Mouse (Mus musculus) large intestine, adult 2 months (tissue): ENCODE data around the gene Psg17. TPM values are rescaled to one million over a fixed set of nuclear protein-coding genes. Genes with fewer than 3 reads are reported as not detected.

Source experiments
- DNase-seq: peaks from one replicate; pipeline ENCODE4 v3.0.0-alpha.2; 2012; ENCODE audit warnings: low read depth, low spot score
- polyA plus RNA-seq: library from polyadenylated mRNA; depleted of rRNA; stranded (reverse); fragments of >200 nt; gene quantifications from 2 replicates; pipeline ENCODE4 v1.2.3, GENCODE M21; 2012; rRNA removed

Psg17 gene
- polyA plus RNA-seq, 1 experiment = 0.05 TPM

- no peak for DNase-seq
Measured at GRCm38 (mm10) chr7:18779337-18779781, 42.0 kb downstream of the Psg17 start.

Other genes starting within 250 kb of the Psg17 start
- gene Psg23, start 205.1 kb downstream of the Psg17 start, polyA plus RNA-seq = 0.04 TPM in 1 of 2 replicates, not detected in the other
- not detected in 2 replicates for gene Psg21, start 164.9 kb downstream of the Psg17 start, polyA plus RNA-seq
- gene Psg20, start 135.4 kb downstream of the Psg17 start, polyA plus RNA-seq = not detected in 2 replicates
- not detected in 2 replicates for gene Psg22, start 103.5 kb downstream of the Psg17 start, polyA plus RNA-seq
- not detected in 2 replicates for gene Psg19, start 23.1 kb downstream of the Psg17 start, polyA plus RNA-seq
- 3.2 and 3.3 TPM in 2 replicates for gene Mill2, start 18.4 kb upstream of the Psg17 start, polyA plus RNA-seq
- gene Pglyrp1, start 49.7 kb upstream of the Psg17 start, polyA plus RNA-seq = 539 and 693 TPM in 2 replicates
- 19.2 and 25.2 TPM in 2 replicates for gene Ccdc61, start 88.8 kb upstream of the Psg17 start, polyA plus RNA-seq
- 0.17 and 0.21 TPM in 2 replicates for gene Nova2, start 104.3 kb upstream of the Psg17 start, polyA plus RNA-seq
- not detected in 2 replicates for gene Nanos2, start 165.8 kb upstream of the Psg17 start, polyA plus RNA-seq
- 1.9 and 2.0 TPM in 2 replicates for gene Mypop, start 169.6 kb upstream of the Psg17 start, polyA plus RNA-seq
- gene Irf2bp1, start 182.4 kb upstream of the Psg17 start, polyA plus RNA-seq = 18.7 and 19.4 TPM in 2 replicates
- gene Foxa3, start 201.9 kb upstream of the Psg17 start, polyA plus RNA-seq = 24.9 and 28.3 TPM in 2 replicates
- 54.8 and 68.3 TPM in 2 replicates for gene Sympk, start 202.8 kb upstream of the Psg17 start, polyA plus RNA-seq
- 0.11 TPM in 1 of 2 replicates, not detected in the other for gene Rsph6a, start 233.1 kb upstream of the Psg17 start, polyA plus RNA-seq